Mouse (Mus musculus): ENCODE results near the gene Med12l. TPM values are rescaled to one million over a fixed set of nuclear protein-coding genes. Genes with fewer than 3 reads are reported as not detected.

Gene Med12l
- polyA plus RNA-seq, 1 experiment, result 0.01 TPM

- no peaks in the 10 kb centered on the region for H3K79me2 ChIP-seq (ENCODE audit: control insufficient read depth, insufficient read depth)
- no peak for TF ChIP-seq MAX (IDR thresholded peaks at IDR 0.05; ENCODE audit: low read depth)
- TF ChIP-seq CEBPB (IDR thresholded peaks at IDR 0.05; ENCODE audit: insufficient read depth, poor library complexity, severe bottlenecking), result no peak
- no peak for TF ChIP-seq POLR2AphosphoS2 (IDR thresholded peaks at IDR 0.05; ENCODE audit: insufficient read length, low read depth)
- TF ChIP-seq TCF3 (IDR thresholded peaks at IDR 0.05; ENCODE audit: insufficient read length, low read depth), result no peak
- no peak for TF ChIP-seq E2F4 (IDR thresholded peaks at IDR 0.05; ENCODE audit: insufficient read depth)
- TF ChIP-seq SRF (IDR thresholded peaks at IDR 0.05; ENCODE audit: control insufficient read depth, insufficient read length, low read depth), result no peak
- TF ChIP-seq TCF12 (IDR thresholded peaks at IDR 0.05; ENCODE audit: insufficient read depth, poor library complexity, severe bottlenecking), result no peak
- TF ChIP-seq MYOD1 (IDR thresholded peaks at IDR 0.05; ENCODE audit: control insufficient read depth in 1 of 3, insufficient read length in 2 of 3, low read depth in 2 of 3), result no peak
- no peak for TF ChIP-seq MYOG (IDR thresholded peaks at IDR 0.05; ENCODE audit: control insufficient read depth in 1 of 3, insufficient read depth in 1 of 3, insufficient read length in 2 of 3, low read depth in 2 of 3)
- TF ChIP-seq POLR2A (IDR thresholded peaks at IDR 0.05; ENCODE audit: insufficient read length, low read depth), result no peak
- no peaks in the 10 kb centered on the region for H3K27me3 ChIP-seq (ENCODE audit: control insufficient read depth, insufficient read depth, insufficient read length)
- no peak overlapping the region for H3ac ChIP-seq (ENCODE audit: control insufficient read depth, insufficient read length)
- no peak overlapping the region for H3K4me3 ChIP-seq
- peak overlapping the region; percentile 65 for H3K4me2 ChIP-seq (ENCODE audit: low read depth)
- H3K36me3 ChIP-seq (ENCODE audit: control insufficient read depth, insufficient read depth), result no peaks in the 10 kb centered on the region
Observed at GRCm38 (mm10) chr3:59295699-59296562, 290.3 kb downstream of the Med12l start.

- no peak overlapping the region for H3K4me3 ChIP-seq
- H3K27me3 ChIP-seq (ENCODE audit: control insufficient read depth, insufficient read depth, insufficient read length), result no peaks in the 10 kb centered on the region
- H3K4me2 ChIP-seq (ENCODE audit: low read depth), result peak overlapping the region; percentile 65
- peak; percentile 52; the same call in 1 of the 2 replicates for TF ChIP-seq CEBPB (IDR thresholded peaks at IDR 0.05; ENCODE audit: insufficient read depth, poor library complexity, severe bottlenecking)
- no peak for TF ChIP-seq POLR2A (IDR thresholded peaks at IDR 0.05; ENCODE audit: insufficient read length, low read depth)
- no peak for TF ChIP-seq MAX (IDR thresholded peaks at IDR 0.05; ENCODE audit: low read depth)
- no peak overlapping the region for H3ac ChIP-seq (ENCODE audit: control insufficient read depth, insufficient read length)
- H3K79me2 ChIP-seq (ENCODE audit: control insufficient read depth, insufficient read depth), result no peaks in the 10 kb centered on the region
- no peaks in the 10 kb centered on the region for H3K36me3 ChIP-seq (ENCODE audit: control insufficient read depth, insufficient read depth)
Observed at GRCm38 (mm10) chr3:59296563-59297130, 291.0 kb downstream of the Med12l start.

GRCm38 (mm10) chr3:59297653-59298052 is 292.0 kb downstream of the Med12l start:
- no peak for TF ChIP-seq TCF12 (IDR thresholded peaks at IDR 0.05; ENCODE audit: insufficient read depth, poor library complexity, severe bottlenecking)
- no peak for TF ChIP-seq E2F4 (IDR thresholded peaks at IDR 0.05; ENCODE audit: insufficient read depth)
- no peak for TF ChIP-seq SRF (IDR thresholded peaks at IDR 0.05; ENCODE audit: control insufficient read depth, insufficient read length, low read depth)
- TF ChIP-seq MAX (IDR thresholded peaks at IDR 0.05; ENCODE audit: low read depth), result no peak
- TF ChIP-seq MYOD1 (IDR thresholded peaks at IDR 0.05; ENCODE audit: control insufficient read depth in 1 of 3, insufficient read length in 2 of 3, low read depth in 2 of 3), result no peak
- no peak for TF ChIP-seq REST (IDR thresholded peaks at IDR 0.05; ENCODE audit: insufficient read depth, insufficient read length)
- no peak for TF ChIP-seq CEBPB (IDR thresholded peaks at IDR 0.05; ENCODE audit: insufficient read depth, poor library complexity, severe bottlenecking)
- Histone ChIP-seq H3K79me2 (ENCODE audit: control insufficient read depth, insufficient read depth) (no peaks in the 10 kb centered on the region), H3K4me2 (ENCODE audit: low read depth) (no peak overlapping the region), H3K36me3 (ENCODE audit: control insufficient read depth, insufficient read depth) (no peaks in the 10 kb centered on the region), H3K4me3 (no peak overlapping the region), H3K27me3 (ENCODE audit: control insufficient read depth, insufficient read depth, insufficient read length) (no peaks in the 10 kb centered on the region), H3ac (ENCODE audit: control insufficient read depth, insufficient read length) (no peak overlapping the region)

GRCm38 (mm10) chr3:59304944-59305343 is 299.3 kb downstream of the Med12l start:
- Histone ChIP-seq H3K4me3 (no peak overlapping the region), H3ac (ENCODE audit: control insufficient read depth, insufficient read length) (no peak overlapping the region), H3K79me2 (ENCODE audit: control insufficient read depth, insufficient read depth) (no peaks in the 10 kb centered on the region), H3K4me2 (ENCODE audit: low read depth) (no peak overlapping the region), H3K36me3 (ENCODE audit: control insufficient read depth, insufficient read depth) (no peaks in the 10 kb centered on the region), H3K27me3 (ENCODE audit: control insufficient read depth, insufficient read depth, insufficient read length) (no peaks in the 10 kb centered on the region)
- TF ChIP-seq MYOG (IDR thresholded peaks at IDR 0.05; ENCODE audit: control insufficient read depth in 1 of 3, insufficient read depth in 1 of 3, insufficient read length in 2 of 3, low read depth in 2 of 3) (no peak), TCF12 (IDR thresholded peaks at IDR 0.05; ENCODE audit: insufficient read depth, poor library complexity, severe bottlenecking) (no peak), MYOD1 (IDR thresholded peaks at IDR 0.05; ENCODE audit: control insufficient read depth in 1 of 3, insufficient read length in 2 of 3, low read depth in 2 of 3) (no peak), REST (IDR thresholded peaks at IDR 0.05; ENCODE audit: insufficient read depth, insufficient read length) (no peak), TCF3 (IDR thresholded peaks at IDR 0.05; ENCODE audit: insufficient read length, low read depth) (no peak), CEBPB (IDR thresholded peaks at IDR 0.05; ENCODE audit: insufficient read depth, poor library complexity, severe bottlenecking) (no peak), E2F4 (IDR thresholded peaks at IDR 0.05; ENCODE audit: insufficient read depth) (no peak), POLR2A (IDR thresholded peaks at IDR 0.05; ENCODE audit: insufficient read length, low read depth) (no peak), POLR2AphosphoS2 (IDR thresholded peaks at IDR 0.05; ENCODE audit: insufficient read length, low read depth) (no peak), USF1 (IDR thresholded peaks at IDR 0.05; ENCODE audit: low read depth) (no peak), SRF (IDR thresholded peaks at IDR 0.05; ENCODE audit: control insufficient read depth, insufficient read length, low read depth) (no peak), MAX (IDR thresholded peaks at IDR 0.05; ENCODE audit: low read depth) (no peak)

- Histone ChIP-seq H3K4me2 (ENCODE audit: low read depth) (no peak overlapping the region), H3K36me3 (ENCODE audit: control insufficient read depth, insufficient read depth) (no peaks in the 10 kb centered on the region), H3ac (ENCODE audit: control insufficient read depth, insufficient read length) (no peak overlapping the region), H3K4me3 (no peak overlapping the region), H3K79me2 (ENCODE audit: control insufficient read depth, insufficient read depth) (no peaks in the 10 kb centered on the region), H3K27me3 (ENCODE audit: control insufficient read depth, insufficient read depth, insufficient read length) (no peaks in the 10 kb centered on the region)
- TF ChIP-seq SRF (IDR thresholded peaks at IDR 0.05; ENCODE audit: control insufficient read depth, insufficient read length, low read depth), result no peak
- no peak for TF ChIP-seq USF1 (IDR thresholded peaks at IDR 0.05; ENCODE audit: low read depth)
Observed at GRCm38 (mm10) chr3:59305518-59305917, 299.9 kb downstream of the Med12l start.
